In the genomic region with DNA sequence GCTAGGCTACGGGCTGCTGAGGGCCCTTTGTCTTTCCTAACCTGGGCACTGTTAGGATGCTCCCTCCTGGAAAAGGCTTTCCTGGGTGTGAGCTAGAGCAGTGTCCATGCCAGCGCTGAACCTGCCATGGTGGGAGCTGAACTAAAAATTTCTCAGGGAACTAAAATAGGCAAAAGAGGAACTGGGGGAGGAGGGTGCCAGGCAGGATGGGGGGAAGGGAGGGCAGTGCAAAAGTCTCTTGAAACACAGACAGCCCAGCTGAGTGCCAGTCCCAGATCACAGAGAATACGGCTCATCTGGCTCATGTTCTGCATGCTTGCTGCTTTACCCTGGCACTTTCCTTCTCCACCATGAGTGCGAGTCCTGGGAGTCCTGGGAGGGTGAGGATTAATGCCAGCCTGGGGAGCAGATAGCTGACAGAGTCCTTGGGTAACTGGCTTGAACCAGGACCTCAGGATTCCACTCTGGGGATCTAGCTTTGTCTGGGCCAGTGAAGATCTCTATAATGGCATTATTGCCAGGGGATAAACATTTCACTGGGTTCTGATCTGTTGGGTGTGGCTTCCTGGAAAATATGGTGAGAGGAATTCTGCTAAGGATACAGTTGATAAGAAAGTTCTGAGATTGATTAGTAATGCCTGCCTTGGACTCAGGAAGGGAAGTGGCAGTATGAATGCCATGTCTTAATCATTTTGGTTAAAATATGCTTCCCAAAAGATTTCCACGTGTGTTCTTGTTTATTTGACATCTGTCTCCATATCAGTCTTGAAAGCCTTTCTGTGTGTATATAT, we compare ENCODE assay signal across 9 mouse cellular contexts. TPM values are rescaled to one million over a fixed set of nuclear protein-coding genes. Genes with fewer than 3 reads are reported as not detected.
DNase-seq lines count a peak whose midpoint lies in the region; ATAC-seq and TF ChIP-seq lines count a peak whose summit lies in the region.
"Had no signal": no experiment of that assay in that cellular context is flagged by ENCODE, and none has a peak within 500 bp of the region (broad histone marks: within the 10 kb centered on the region; RNA-seq: fewer than 3 reads in every experiment).

No protein-coding gene starts in this region.

- no peak overlapping the region for H3K9ac ChIP-seq in kidney, embryonic 15.5 days

- H3K4me2 ChIP-seq in kidney, embryonic 15.5 days: no peak overlapping the region

- H3K27me3 ChIP-seq in kidney, embryonic 15.5 days: no peaks in the 10 kb centered on the region

- DNase-seq in kidney, adult 9 months: peak; percentile 22
- peak; percentile 48 for DNase-seq in lung, postnatal 25 days (ENCODE audit: low spot score)
- peak; percentile 65 for DNase-seq in thymus, postnatal 0 days (ENCODE audit: low spot score)
- no peak for DNase-seq in urinary bladder, adult 2 months (ENCODE audit: low spot score)
- DNase-seq in cerebellum, adult 9-10 months: no peak
- DNase-seq in Muller cell, postnatal 12 days (ENCODE audit: inconsistent ontology term): no peak

- TF ChIP-seq CTCF in bone marrow, adult 2 months (IDR thresholded peaks at IDR 0.05; ENCODE audit: control insufficient read depth, insufficient read depth, low read length): no peak

- H3K4me1 ChIP-seq in kidney, embryonic 15.5 days: peaks cover 14% of the 10 kb centered on the region
- peaks cover 39% of the 10 kb centered on the region for H3K4me1 ChIP-seq in bone marrow, adult 2 months (ENCODE audit: control insufficient read depth, insufficient read depth, low read length)

- TF ChIP-seq POLR2A in bone marrow, adult 2 months (IDR thresholded peaks at IDR 0.05; ENCODE audit: borderline replicate concordance, control insufficient read depth, low read depth, low read length): no peak

- no peaks in the 10 kb centered on the region for H3K9me3 ChIP-seq in kidney, embryonic 15.5 days (replicated peaks)

- no peak for ATAC-seq in kidney, embryonic 15.5 days (replicated peaks; ENCODE audit: low FRiP score)

- H3K4me3 ChIP-seq in kidney, embryonic 15.5 days (replicated peaks): no peak overlapping the region
- H3K4me3 ChIP-seq in bone marrow, adult 2 months (replicated peaks; ENCODE audit: control insufficient read depth, low read depth, low read length): peak overlapping the region; percentile 25
- H3K4me3 ChIP-seq: myocyte had no signal

- 79% methylated on average over 5 of the region's 5 CpGs for WGBS in kidney, embryonic 15.5 days
- WGBS in bone marrow, adult 2 months: 7% methylated on average over 5 of the region's 5 CpGs

- H3K27ac ChIP-seq in kidney, embryonic 15.5 days: no peak overlapping the region
- H3K27ac ChIP-seq in bone marrow, adult 2 months (ENCODE audit: control insufficient read depth, insufficient read depth, low read depth, low read length, poor library complexity): peak overlapping the region; percentile 67

- no peaks in the 10 kb centered on the region for H3K36me3 ChIP-seq in kidney, embryonic 15.5 days

RNA-seq across cellular contexts. Expression of a gene that starts 25.1 kb away (rescaled TPM):
- polyA plus RNA-seq in kidney, embryonic 15.5 days (2015; fragmentation: Nextera tagmentation; extraction: Ambion mirVana): 3.9 and 4.2 TPM in 2 replicates
- polyA plus RNA-seq in bone marrow, adult 2 months (2011; ENCODE audit: insufficient read depth, insufficient read length, low replicate concordance, missing spikeins): 39.7 and 97.9 TPM in 2 replicates
- polyA plus RNA-seq in thymus, postnatal 0 days (2015; fragmentation: Nextera tagmentation; extraction: Ambion mirVana): 14.0 and 15.2 TPM in 2 replicates
- 32.9 and 42.9 TPM in 2 replicates for polyA plus RNA-seq in urinary bladder, adult 2 months (2012; rRNA removed)

RNA-seq across cellular contexts. Expression of a gene that starts 27.7 kb away (rescaled TPM):
- polyA plus RNA-seq in kidney, embryonic 15.5 days (2015; fragmentation: Nextera tagmentation; extraction: Ambion mirVana): 0.62 and 0.88 TPM in 2 replicates
- polyA plus RNA-seq in bone marrow, adult 2 months (2011; ENCODE audit: insufficient read depth, insufficient read length, low replicate concordance, missing spikeins): 1.9 and 6.0 TPM in 2 replicates
- polyA plus RNA-seq in thymus, postnatal 0 days (2015; fragmentation: Nextera tagmentation; extraction: Ambion mirVana): 0.31 and 0.52 TPM in 2 replicates
- polyA plus RNA-seq in urinary bladder, adult 2 months (2012; rRNA removed): 0.47 and 0.66 TPM in 2 replicates

Comparison
In these comparisons a context has a peak if more than half of its experiments do, and no peak if none do; other contexts are left out.
1. DNase-seq: peak in kidney, adult 9 months (single experiment), lung, postnatal 25 days (single experiment) and thymus, postnatal 0 days (single experiment); none in urinary bladder, adult 2 months (single experiment), cerebellum, adult 9-10 months (single experiment) and Muller cell, postnatal 12 days (single experiment).